Mouse (Mus musculus) adrenal gland, postnatal 10 days (tissue): ENCODE data around the gene Taf4. TPM values are rescaled to one million over a fixed set of nuclear protein-coding genes. Genes with fewer than 3 reads are reported as not detected.

ENCODE experiments used
- DNase-seq: peaks from one replicate; pipeline ENCODE4 v3.0.0; 2021; ENCODE audit warnings: mixed read lengths
- total RNA-seq, 2 experiments: library from RNA; stranded (reverse); gene quantifications; 2 replicates each; pipeline ENCODE4 v1.2.3; 2021

The Taf4 gene
- total RNA-seq, 2 experiments from 2014 or later: 15.8 to 19.1 TPM

- no peak for DNase-seq
These were observed 39.4 kb downstream of the Taf4 start for GRCm38 (mm10) chr2:179937091-179937490.

GRCm38 (mm10) chr2:179934165-179934564 lies 42.3 kb downstream of the Taf4 start:
- no peak for DNase-seq

GRCm38 (mm10) chr2:179931741-179932140 lies 44.7 kb downstream of the Taf4 start:
- no peak for DNase-seq

- no peak for DNase-seq
These were observed 47.3 kb downstream of the Taf4 start for GRCm38 (mm10) chr2:179929166-179929565.

GRCm38 (mm10) chr2:179924038-179924437 lies 52.4 kb downstream of the Taf4 start:
- no peak for DNase-seq

- no peak for DNase-seq
These were observed 55.3 kb downstream of the Taf4 start for GRCm38 (mm10) chr2:179921021-179921653.

GRCm38 (mm10) chr2:179920042-179920441 lies 56.4 kb downstream of the Taf4 start:
- DNase-seq: peak; percentile 37

GRCm38 (mm10) chr2:179916877-179917673 lies 59.4 kb downstream of the Taf4 start:
- DNase-seq: peak; percentile 84

GRCm38 (mm10) chr2:179914246-179914645 lies 62.2 kb downstream of the Taf4 start:
- DNase-seq: no peak

- DNase-seq: no peak
These were observed 63.1 kb downstream of the Taf4 start for GRCm38 (mm10) chr2:179913349-179913748.

- DNase-seq: no peak
These were observed 63.5 kb downstream of the Taf4 start for GRCm38 (mm10) chr2:179912911-179913310.

- no peak for DNase-seq
These were observed 79.5 kb downstream of the Taf4 start for GRCm38 (mm10) chr2:179896949-179897348.

- no peak for DNase-seq
These were observed 85.4 kb downstream of the Taf4 start for GRCm38 (mm10) chr2:179891048-179891447.

GRCm38 (mm10) chr2:179884561-179884960 lies 91.9 kb downstream of the Taf4 start:
- DNase-seq: no peak

- DNase-seq: peak; percentile 53
These were observed 98.8 kb downstream of the Taf4 start for GRCm38 (mm10) chr2:179877551-179878215.

GRCm38 (mm10) chr2:179875147-179875546 lies 101.3 kb downstream of the Taf4 start:
- peak; percentile 78 for DNase-seq

GRCm38 (mm10) chr2:179873315-179873714 lies 103.1 kb downstream of the Taf4 start:
- DNase-seq: peak; percentile 14

- DNase-seq: peak; percentile 17
These were observed 103.7 kb downstream of the Taf4 start for GRCm38 (mm10) chr2:179872724-179873123.

GRCm38 (mm10) chr2:179869871-179870270 lies 106.6 kb downstream of the Taf4 start:
- no peak for DNase-seq

GRCm38 (mm10) chr2:179867669-179868068 lies 108.8 kb downstream of the Taf4 start:
- DNase-seq: no peak

- DNase-seq: no peak
These were observed 111.3 kb downstream of the Taf4 start for GRCm38 (mm10) chr2:179865097-179865496.

GRCm38 (mm10) chr2:179863266-179863665 lies 113.2 kb downstream of the Taf4 start:
- DNase-seq: peak; percentile 29

GRCm38 (mm10) chr2:179862676-179863075 lies 113.8 kb downstream of the Taf4 start:
- DNase-seq: no peak
